Mouse (Mus musculus) MEL (cell line): ENCODE results near the gene Dhrs13. TPM values are rescaled to one million over a fixed set of nuclear protein-coding genes. Genes with fewer than 3 reads are reported as not detected.

Experiments used
- DNase-seq: peaks from one replicate; pipeline ENCODE4 v3.0.0; 2011; ENCODE audit warnings: low read depth, low spot score
- H3K27ac ChIP-seq: 2 replicates; pipeline ENCODE4 v1.5.1; 2012; ENCODE audit warnings: low read depth, mild to moderate bottlenecking, control low read depth, low read length, moderate library complexity; ENCODE audit not compliant: control insufficient read depth
- H3K27me3 ChIP-seq, 2 experiments: fragments of 150-350 bp in 1 of 2; sonication (generic) in 1 of 2; 2 replicates each; pipeline ENCODE4 v1.6.1; 2012; ENCODE audit warnings: low read length in 2 of 2, mild to moderate bottlenecking in 2 of 2, improper control_type of control experiment in 1 of 2, moderate library complexity in 1 of 2; ENCODE audit not compliant: insufficient read depth in 2 of 2, control insufficient read depth in 1 of 2
- H3K36me3 ChIP-seq, 2 experiments: 2 replicates each; pipeline ENCODE4 v1.6.1; 2012 to 2014; ENCODE audit warnings: low read length in 2 of 2, improper control_type of control experiment in 1 of 2, inconsistent platforms in 1 of 2, mild to moderate bottlenecking in 1 of 2; ENCODE audit not compliant: insufficient read depth in 2 of 2, control insufficient read depth in 1 of 2
- H3K4me1 ChIP-seq, 2 experiments: fragments of 150-350 bp in 1 of 2; sonication (generic) in 1 of 2; 2 replicates each; pipeline ENCODE4 v1.6.1; 2012; ENCODE audit warnings: low read length in 2 of 2, improper control_type of control experiment in 1 of 2, mild to moderate bottlenecking in 1 of 2; ENCODE audit not compliant: insufficient read depth in 2 of 2, control insufficient read depth in 1 of 2
- H3K4me3 ChIP-seq, 2 experiments: fragments of 150-350 bp in 1 of 2; sonication (generic) in 1 of 2; 2 replicates each; pipeline ENCODE4 v1.5.1; 2012; ENCODE audit warnings: low read depth in 2 of 2, low read length in 2 of 2, mild to moderate bottlenecking in 2 of 2, moderate library complexity in 2 of 2, control low read depth in 1 of 2, improper control_type of control experiment in 1 of 2; ENCODE audit not compliant: control insufficient read depth in 1 of 2, insufficient read depth in 1 of 2
- H3K79me2 ChIP-seq: 2 replicates; pipeline ENCODE4 v1.6.1; 2012; ENCODE audit warnings: mild to moderate bottlenecking, low read length, moderate library complexity; ENCODE audit not compliant: control insufficient read depth, poor library complexity, insufficient read depth
- H3K9ac ChIP-seq: 2 replicates; pipeline ENCODE4 v1.6.1; 2012; ENCODE audit warnings: low read depth, mild to moderate bottlenecking, control low read depth, low read length, moderate library complexity; ENCODE audit not compliant: control insufficient read depth, poor library complexity, severe bottlenecking
- H3K9me3 ChIP-seq: fragments of 150-350 bp; sonication (generic); replicated peaks from 2 replicates; pipeline ENCODE4 v1.6.1; 2012; ENCODE audit warnings: mild to moderate bottlenecking, low read length, improper control_type of control experiment, moderate library complexity; ENCODE audit not compliant: insufficient read depth
- CHD2 ChIP-seq: IDR thresholded peaks from 2 replicates; pipeline ENCODE4 v1.6.1; 2011; ENCODE audit warnings: low read length, improper control_type of control experiment
- ELF1 ChIP-seq: IDR thresholded peaks from 2 replicates; pipeline ENCODE4 v1.6.1; 2014; ENCODE audit warnings: low read depth, mild to moderate bottlenecking, inconsistent platforms, low read length, improper control_type of control experiment, moderate library complexity
- GABPA ChIP-seq: IDR thresholded peaks from 2 replicates; pipeline ENCODE4 v1.6.1; 2012; ENCODE audit warnings: low read depth, mild to moderate bottlenecking, inconsistent platforms, low read length, improper control_type of control experiment, moderate library complexity
- MAFK ChIP-seq: IDR thresholded peaks from 2 replicates; pipeline ENCODE4 v1.6.1; 2011; ENCODE audit warnings: low read depth, mild to moderate bottlenecking, low read length, improper control_type of control experiment, borderline replicate concordance
- MEF2A ChIP-seq: IDR thresholded peaks from 2 replicates; pipeline ENCODE4 v1.6.1; 2014; ENCODE audit warnings: low read depth, mild to moderate bottlenecking, inconsistent platforms, low read length, improper control_type of control experiment; ENCODE audit not compliant: poor library complexity, insufficient replicate concordance, severe bottlenecking; ENCODE audit errors: extremely low read depth
- MYC ChIP-seq: IDR thresholded peaks from 2 replicates; pipeline ENCODE4 v1.6.1; 2011; ENCODE audit warnings: low read depth, mild to moderate bottlenecking, low read length, improper control_type of control experiment, moderate library complexity
- POLR2A ChIP-seq, 2 experiments: IDR thresholded peaks; 2 replicates each; pipeline ENCODE4 v1.6.1; 2011 to 2012; ENCODE audit warnings: low read length in 2 of 2, mild to moderate bottlenecking in 2 of 2, control low read depth in 1 of 2, improper control_type of control experiment in 1 of 2, low read depth in 1 of 2, moderate library complexity in 1 of 2; ENCODE audit not compliant: control insufficient read depth in 1 of 2, insufficient read depth in 1 of 2, poor library complexity in 1 of 2
- POLR2AphosphoS2 ChIP-seq: IDR thresholded peaks from 2 replicates; pipeline ENCODE4 v1.6.1; 2011; ENCODE audit warnings: low read length, improper control_type of control experiment
- ZNF384 ChIP-seq: IDR thresholded peaks from 2 replicates; pipeline ENCODE4 v1.6.1; 2012; ENCODE audit warnings: low read depth, mild to moderate bottlenecking, inconsistent platforms, low read length, improper control_type of control experiment
- polyA plus RNA-seq, 2 experiments: library from polyadenylated mRNA; stranded (reverse) in 1 of 2; unstranded in 1 of 2; fragments of >175 nt in 1 of 2; fragments of >200 nt in 1 of 2; gene quantifications; 2 replicates each; pipeline versions ENCODE4 v1.2.1 to v1.2.4; 2012; ENCODE audit warnings: low replicate concordance in 2 of 2, low read depth in 1 of 2; ENCODE audit not compliant: insufficient read length in 2 of 2, insufficient read depth in 1 of 2, missing spikeins in 1 of 2
- total RNA-seq: library from RNA; depleted of rRNA; stranded (reverse); fragments of 300-350 nt; gene quantifications from 2 replicates; pipeline ENCODE4 v1.2.3, GENCODE M21; 2012

Gene Dhrs13
- total and polyA plus RNA-seq, 3 experiments: 27.9 to 36.7 TPM; not detected in 1

- TF ChIP-seq MYC: no peak
- TF ChIP-seq CHD2: no peak
- TF ChIP-seq, all 39 proteins: peak for 5
Observed at GRCm38 (mm10) chr11:77983937-77984835, 47.9 kb upstream of the Dhrs13 start (continued).

- Histone ChIP-seq H3K27ac (peak overlapping the region; percentile 73), H3K36me3 (peaks cover 13 to 24% of the 10 kb centered on the region in 2 experiments), H3K9ac (peak overlapping the region; percentile 98), H3K9me3 (no peaks in the 10 kb centered on the region), H3K27me3 (no peaks in the 10 kb centered on the region), H3K4me1 (peaks cover 0 to 15% of the 10 kb centered on the region in 2 experiments; a peak in 2 of 4 replicates), H3K4me3 (peak overlapping the region; percentile 88 to 93), H3K79me2 (peaks cover 54% of the 10 kb centered on the region)
- DNase-seq: no peak
- TF ChIP-seq POLR2A (IDR thresholded peaks at IDR 0.05; ENCODE audit: control insufficient read depth in 1 of 2, insufficient read depth in 1 of 2, low read depth in 1 of 2, low read length in 2 of 2, poor library complexity in 1 of 2) (peak in 1 of 2 experiments; percentile 15; a peak in 1 of 4 replicates), GABPA (no peak)
Observed at GRCm38 (mm10) chr11:77984836-77985231, 47.2 kb upstream of the Dhrs13 start.

- no peak for DNase-seq
- Histone ChIP-seq H3K27ac (no peak overlapping the region), H3K4me3 (peak overlapping the region in 1 of 2 experiments; percentile 93; a peak in 2 of 4 replicates), H3K9me3 (no peaks in the 10 kb centered on the region), H3K36me3 (peaks cover 17 to 24% of the 10 kb centered on the region in 2 experiments), H3K9ac (peak overlapping the region; percentile 98), H3K79me2 (peaks cover 60% of the 10 kb centered on the region), H3K4me1 (peaks cover 0 to 12% of the 10 kb centered on the region in 2 experiments; a peak in 2 of 4 replicates), H3K27me3 (no peaks in the 10 kb centered on the region)
- peak; percentile 83 for TF ChIP-seq ZNF384
- TF ChIP-seq ELF1: no peak
Observed at GRCm38 (mm10) chr11:77985541-77986065, 46.5 kb upstream of the Dhrs13 start.

- peaks cover 24 to 37% of the 10 kb centered on the region in 2 experiments for H3K36me3 ChIP-seq
- DNase-seq: no peak
- H3K9ac ChIP-seq: no peak overlapping the region
- H3K27me3 ChIP-seq: no peaks in the 10 kb centered on the region
- H3K9me3 ChIP-seq: no peaks in the 10 kb centered on the region
- no peak overlapping the region for H3K27ac ChIP-seq
- peaks cover 62% of the 10 kb centered on the region for H3K79me2 ChIP-seq
- no peak for TF ChIP-seq MEF2A
- TF ChIP-seq MAFK: no peak
- peak; percentile 55; the same call in 1 of the 2 replicates for TF ChIP-seq POLR2AphosphoS2
- peaks cover 0 to 9% of the 10 kb centered on the region in 2 experiments; a peak in 2 of 4 replicates for H3K4me1 ChIP-seq
- no peak overlapping the region for H3K4me3 ChIP-seq
Observed at GRCm38 (mm10) chr11:77989071-77989690, 42.9 kb upstream of the Dhrs13 start.
